Mouse (Mus musculus) megakaryocyte progenitor cell, adult 5-6 weeks (primary cell): Measurements from ENCODE around the gene Bpifb1. TPM values are rescaled to one million over a fixed set of nuclear protein-coding genes. Genes with fewer than 3 reads are reported as not detected.

Experiments
- total RNA-seq, 2 experiments: library from RNA; stranded (forward) in 1 of 2; stranded (reverse) in 1 of 2; fragments of 157-497, 149-512 nt in 1 of 2; fragments of 200-1000 nt in 1 of 2; gene quantifications; 2 replicates each; pipeline versions ENCODE4 v1.2.3 to v1.2.4; 2015 to 2017

Bpifb1 gene
- total RNA-seq, 2 experiments from 2014 or later = not detected

Other genes with a start within 250 kb of the Bpifb1 start
- not detected in 2 replicates for gene Bpifa6, start 215.9 kb upstream of the Bpifb1 start, total RNA-seq (2015)
- gene Bpifa6, start 215.9 kb upstream of the Bpifb1 start, total RNA-seq (2017) = not detected in 2 replicates
- gene Bpifa2, start 182.6 kb upstream of the Bpifb1 start, total RNA-seq (2015) = not detected in 2 replicates
- not detected in 2 replicates for gene Bpifa2, start 182.6 kb upstream of the Bpifb1 start, total RNA-seq (2017)
- not detected in 2 replicates for gene Bpifa3, start 60.5 kb upstream of the Bpifb1 start, total RNA-seq (2015)
- gene Bpifa3, start 60.5 kb upstream of the Bpifb1 start, total RNA-seq (2017) = not detected in 2 replicates
- gene Bpifa1, start 47.9 kb upstream of the Bpifb1 start, total RNA-seq (2015) = not detected in 2 replicates
- not detected in 2 replicates for gene Bpifa1, start 47.9 kb upstream of the Bpifb1 start, total RNA-seq (2017)
- gene Bpifa5, start 28.2 kb upstream of the Bpifb1 start, total RNA-seq (2015) = not detected in 2 replicates
- not detected in 2 replicates for gene Bpifa5, start 28.2 kb upstream of the Bpifb1 start, total RNA-seq (2017)
- gene Bpifb5, start 32.9 kb downstream of the Bpifb1 start, total RNA-seq (2015) = not detected in 2 replicates
- gene Bpifb5, start 32.9 kb downstream of the Bpifb1 start, total RNA-seq (2017) = 0.42 TPM in 1 of 2 replicates, not detected in the other
- not detected in 2 replicates for gene Bpifb9a, start 67.0 kb downstream of the Bpifb1 start, total RNA-seq (2015)
- not detected in 2 replicates for gene Bpifb9a, start 67.0 kb downstream of the Bpifb1 start, total RNA-seq (2017)
- gene Bpifb9b, start 116.4 kb downstream of the Bpifb1 start, total RNA-seq (2015) = not detected in 2 replicates
- gene Bpifb9b, start 116.4 kb downstream of the Bpifb1 start, total RNA-seq (2017) = not detected in 2 replicates
- 12.3 and 15.8 TPM in 2 replicates for gene Cdk5rap1, start 182.2 kb downstream of the Bpifb1 start, total RNA-seq (2015)
- gene Cdk5rap1, start 182.2 kb downstream of the Bpifb1 start, total RNA-seq (2017) = 13.8 and 16.4 TPM in 2 replicates
- gene Snta1, start 217.3 kb downstream of the Bpifb1 start, total RNA-seq (2015) = not detected in 2 replicates
- gene Snta1, start 217.3 kb downstream of the Bpifb1 start, total RNA-seq (2017) = 0.12 and 0.24 TPM in 2 replicates
- gene Cbfa2t2, start 245.7 kb downstream of the Bpifb1 start, total RNA-seq (2015) = 14.8 and 23.3 TPM in 2 replicates
- 10.1 and 11.5 TPM in 2 replicates for gene Cbfa2t2, start 245.7 kb downstream of the Bpifb1 start, total RNA-seq (2017)